Mouse (Mus musculus): ENCODE measurements at regions not wholly inside any gene's neighbourhood (a gene's known extent, or its start where the extent isn't known, plus 50 kb on each side); places are given as distances from the start of the nearest gene placed in this dataset.

- intact Hi-C loops (cut with DNase I) = no loop called here
- DNase-seq = no peak
Observed at GRCm38 (mm10) chr12:92156726-92157125, 307.8 kb upstream of the Sel1l start.

DNA sequence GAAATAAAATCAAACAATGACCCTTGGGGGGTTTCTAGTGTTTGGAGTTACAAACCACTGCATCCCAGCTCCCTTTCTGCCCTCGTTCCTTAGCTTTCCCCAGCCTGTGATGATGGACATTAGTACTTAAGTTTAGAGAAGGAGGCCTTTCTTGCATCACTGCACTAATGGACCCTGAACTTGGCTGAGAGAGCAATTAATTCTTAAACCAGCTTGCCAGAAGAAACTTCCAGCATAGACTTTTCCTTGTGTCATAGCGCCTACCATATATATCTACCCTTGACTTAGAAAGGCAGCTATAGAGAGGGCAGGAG is 303.9 kb upstream of the Sel1l start:
- DNase-seq = no peak
- intact Hi-C loops (cut with DNase I) = no loop called here

- intact Hi-C loops (cut with DNase I) = no loop called here
Observed at GRCm38 (mm10) chr12:92152043-92152921, 303.3 kb upstream of the Sel1l start.

DNA sequence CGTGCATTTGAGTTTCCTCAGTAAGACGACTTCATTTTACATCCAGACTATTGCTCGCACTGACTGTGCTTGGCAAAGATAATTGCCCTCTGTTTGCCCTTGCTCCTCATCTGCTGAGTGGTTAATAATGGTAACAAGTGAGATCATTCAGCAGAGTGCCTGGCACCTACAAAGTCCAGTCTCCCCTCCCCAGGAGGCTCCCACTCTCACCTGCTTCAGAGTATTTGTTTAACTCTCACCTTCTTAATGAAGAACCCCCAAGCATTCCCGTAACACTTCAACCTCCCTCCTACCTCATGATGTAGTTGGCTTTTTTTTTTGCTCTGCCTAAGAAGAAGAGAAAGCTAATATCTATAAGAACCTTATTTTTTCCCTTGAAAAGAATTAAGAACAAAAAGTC is 288.6 kb upstream of the Sel1l start:
- intact Hi-C loops (cut with DNase I) = no loop called here
- no peak for DNase-seq

More at GRCm38 (mm10) chr12:92152043-92152921, 303.3 kb upstream of the Sel1l start:
- DNase-seq = no peak

DNA sequence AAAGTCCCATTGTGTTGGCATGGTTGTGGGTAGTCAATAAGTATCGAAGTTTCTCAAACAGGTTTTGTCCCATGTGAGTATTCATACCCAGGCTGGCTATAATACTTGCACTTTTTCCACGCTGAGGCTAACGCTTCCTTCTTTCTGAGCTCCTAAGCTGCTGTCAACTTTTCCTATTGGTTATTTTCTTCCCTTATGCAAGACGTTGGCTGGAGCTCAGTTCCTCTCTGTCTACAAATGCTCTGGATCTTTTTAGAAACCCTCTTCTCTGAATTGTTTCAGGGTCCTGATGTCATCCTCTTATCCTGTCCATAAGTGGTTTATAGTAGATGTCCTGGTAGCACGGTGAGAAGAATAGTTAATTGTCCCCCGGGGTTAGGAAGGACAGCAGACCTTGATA is 278.7 kb upstream of the Sel1l start:
- DNase-seq = no peak
- intact Hi-C loops (cut with DNase I) = no loop called here

- DNase-seq = no peak
- intact Hi-C loops (cut with DNase I) = no loop called here
Observed at GRCm38 (mm10) chr12:92120164-92120815, 271.3 kb upstream of the Sel1l start.

DNA sequence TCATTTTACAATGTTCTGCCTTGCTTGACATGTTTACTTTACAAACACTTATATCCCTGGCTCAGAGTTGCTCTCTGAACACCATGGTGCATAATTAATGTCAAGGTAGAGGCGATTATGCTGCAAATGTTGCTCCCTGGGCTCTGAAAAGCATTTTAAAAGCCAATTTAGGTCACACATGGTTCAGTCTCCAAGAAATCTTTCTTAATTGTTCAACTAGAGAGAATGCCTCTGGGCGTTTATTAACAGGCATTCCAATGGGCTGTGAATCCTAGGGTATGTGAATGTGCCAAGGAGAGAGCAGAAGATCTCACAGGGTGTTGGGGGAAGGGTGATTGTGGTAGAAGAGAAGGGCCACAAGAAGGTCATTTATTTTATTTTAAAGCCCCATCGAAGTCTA is 260.7 kb upstream of the Sel1l start:
- DNase-seq = no peak
- intact Hi-C loops (cut with DNase I) = no loop called here

DNA sequence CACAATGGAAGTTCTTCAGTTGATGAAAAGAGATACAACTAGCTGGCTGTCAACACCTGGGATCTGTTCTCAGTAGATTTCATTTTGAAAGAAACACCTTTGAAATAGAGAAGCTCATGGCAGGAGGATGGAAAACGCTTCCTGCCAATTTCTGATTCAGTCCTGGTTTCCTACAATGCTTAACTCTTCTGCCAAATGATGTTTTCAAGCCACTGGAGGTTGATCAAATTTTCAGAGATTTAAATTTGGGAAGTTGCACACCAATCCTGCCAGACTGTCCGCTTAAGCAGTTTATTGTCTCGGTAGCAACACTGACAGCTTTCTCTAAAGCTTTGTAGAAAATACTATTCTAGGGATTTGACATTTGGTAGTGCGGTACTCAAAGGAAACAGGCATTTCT is 251.1 kb upstream of the Sel1l start:
- DNase-seq = no peak
- intact Hi-C loops (cut with DNase I) = no loop called here

DNA sequence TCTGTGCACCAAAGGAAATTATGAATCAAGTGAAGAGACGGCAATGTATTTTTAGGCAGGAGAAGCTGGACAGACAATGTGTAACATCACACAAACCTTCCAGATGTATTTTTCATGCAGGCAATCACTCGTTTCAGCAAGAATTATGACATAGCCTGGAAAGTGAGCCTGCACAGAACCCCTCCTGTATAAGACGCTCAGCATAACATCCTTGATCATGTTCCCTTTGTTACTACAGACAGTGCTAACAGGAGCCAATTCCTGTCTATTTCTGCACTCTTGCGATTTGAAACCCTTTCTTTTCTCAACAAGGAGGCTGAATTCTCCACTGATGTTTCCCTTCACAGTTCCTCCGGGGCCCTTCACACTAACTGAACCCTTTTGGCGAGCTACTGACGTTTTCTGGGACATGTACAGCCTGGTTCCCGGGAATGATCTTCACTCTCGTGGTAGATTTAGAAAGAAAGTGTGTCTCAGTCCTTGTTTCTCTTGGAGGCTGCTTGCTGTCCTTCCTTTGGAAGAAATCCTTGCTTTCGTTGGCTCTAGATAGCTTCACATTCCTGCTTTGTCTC is 243.9 kb upstream of the Sel1l start:
- intact Hi-C loops (cut with DNase I) = no loop called here
- DNase-seq = no peak

DNA sequence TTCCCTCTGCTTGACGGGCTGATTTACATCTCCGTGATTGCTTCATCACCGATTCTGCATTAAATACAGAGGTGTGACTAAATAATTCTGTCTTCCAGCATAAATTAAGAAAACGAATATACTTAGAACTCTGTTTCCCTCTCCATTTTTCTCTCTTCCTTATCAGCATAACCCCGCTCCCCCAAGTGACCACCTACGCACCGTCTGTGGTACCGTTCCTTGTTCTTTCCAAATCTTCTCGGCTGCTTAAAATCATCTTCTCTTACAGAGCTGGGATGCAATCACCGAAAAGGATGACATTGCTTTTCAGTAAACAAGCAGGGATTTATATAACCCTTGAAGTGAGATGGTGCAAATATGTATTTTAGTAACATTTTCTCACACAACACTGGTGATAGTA is 224.3 kb upstream of the Sel1l start:
- no peak for DNase-seq
- intact Hi-C loops (cut with DNase I) = no loop called here

- intact Hi-C loops (cut with DNase I) = no loop called here
- no peak for DNase-seq
Observed at GRCm38 (mm10) chr12:92062731-92063130, 213.8 kb upstream of the Sel1l start.

GRCm38 (mm10) chr12:92040481-92040880 is 191.5 kb upstream of the Sel1l start:
- intact Hi-C loops (cut with DNase I) = no loop called here
- DNase-seq = peak in 1 of 2 experiments; percentile 9

DNA sequence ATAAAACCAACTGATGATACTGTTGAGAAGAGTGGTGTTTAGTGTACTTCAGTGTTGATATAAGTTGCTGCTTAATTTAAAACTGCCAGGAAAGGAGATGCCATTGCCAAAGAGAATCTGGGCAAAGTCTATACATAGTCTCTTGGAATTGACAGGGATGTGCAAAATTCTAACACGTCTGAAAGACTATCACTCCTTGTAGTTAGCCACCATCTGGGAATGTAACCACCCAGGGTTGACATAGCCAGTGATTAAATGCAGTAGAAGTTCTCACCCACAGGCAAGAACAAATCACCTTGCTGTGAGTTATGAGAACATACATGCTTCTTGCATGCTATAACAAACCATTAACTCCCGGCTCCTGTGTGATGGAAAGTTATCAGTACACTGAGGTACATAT is 180.2 kb upstream of the Sel1l start:
- DNase-seq = no peak
- intact Hi-C loops (cut with DNase I) = no loop called here

- intact Hi-C loops (cut with DNase I) = no loop called here
Observed at GRCm38 (mm10) chr12:92028354-92028753, 179.4 kb upstream of the Sel1l start.

DNA sequence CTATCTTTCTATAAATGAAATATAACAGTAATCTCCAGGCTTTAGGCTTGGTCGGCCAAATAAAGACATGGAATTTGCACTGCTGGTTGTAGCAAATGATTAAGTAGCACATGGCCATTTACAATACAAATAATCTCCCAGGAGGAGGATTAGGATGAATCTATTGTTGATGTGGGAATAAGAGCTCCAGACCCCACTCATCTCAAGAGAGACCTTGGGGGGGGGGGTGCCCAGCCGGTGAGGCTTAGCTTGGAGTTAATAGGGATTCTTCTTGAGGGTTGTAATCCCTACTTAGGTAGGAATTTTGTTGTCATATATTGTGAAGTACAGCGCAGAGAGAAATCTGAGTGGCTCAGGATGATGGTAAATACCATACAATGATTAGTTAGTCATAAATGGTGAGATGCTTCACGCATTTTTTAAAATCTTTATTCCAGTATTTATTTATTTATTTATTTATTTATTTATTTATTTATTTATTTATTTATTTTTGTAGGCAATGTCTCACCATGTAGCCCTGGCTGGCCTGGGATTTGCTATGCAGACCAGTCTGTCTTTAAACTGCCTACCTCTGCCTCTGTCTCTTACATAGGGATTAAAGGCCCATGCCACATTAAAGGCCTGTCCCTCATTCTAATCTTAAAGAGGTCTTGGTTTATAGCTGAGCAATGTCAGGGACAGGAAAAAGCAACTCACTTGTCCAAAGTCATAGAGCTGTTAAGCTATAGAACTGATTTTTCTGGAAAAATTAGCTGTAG is 175.7 kb upstream of the Sel1l start:
- intact Hi-C loops (cut with DNase I) = no loop called here
- no peak for DNase-seq

More at GRCm38 (mm10) chr12:92028354-92028753, 179.4 kb upstream of the Sel1l start:
- no peak for DNase-seq

- DNase-seq = no peak
- intact Hi-C loops (cut with DNase I) = no loop called here
Observed at GRCm38 (mm10) chr12:92019593-92020224, 170.8 kb upstream of the Sel1l start.

DNA sequence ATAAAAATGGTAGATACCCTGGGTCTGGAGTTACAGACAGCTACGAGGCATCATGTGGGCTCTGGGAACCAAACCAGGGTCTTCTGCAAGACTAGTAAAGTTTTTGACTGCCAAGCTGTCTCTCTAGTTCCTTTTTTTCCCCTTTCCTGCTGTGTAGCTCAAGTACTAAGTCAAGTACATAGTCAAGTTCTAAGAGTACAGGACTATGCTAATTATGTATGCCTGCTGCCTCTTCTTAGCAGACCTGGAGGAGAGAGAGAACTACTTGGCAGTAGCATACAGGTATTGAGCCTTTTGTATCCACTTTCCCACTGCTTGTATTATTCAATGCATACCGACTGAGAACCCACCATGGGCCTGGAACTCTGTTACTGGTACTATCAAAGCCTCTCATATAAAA is 166.4 kb upstream of the Sel1l start:
- no peak for DNase-seq
- intact Hi-C loops (cut with DNase I) = no loop called here

GRCm38 (mm10) chr12:92013979-92014378 is 165.0 kb upstream of the Sel1l start:
- no peak for DNase-seq
- intact Hi-C loops (cut with DNase I) = no loop called here

DNA sequence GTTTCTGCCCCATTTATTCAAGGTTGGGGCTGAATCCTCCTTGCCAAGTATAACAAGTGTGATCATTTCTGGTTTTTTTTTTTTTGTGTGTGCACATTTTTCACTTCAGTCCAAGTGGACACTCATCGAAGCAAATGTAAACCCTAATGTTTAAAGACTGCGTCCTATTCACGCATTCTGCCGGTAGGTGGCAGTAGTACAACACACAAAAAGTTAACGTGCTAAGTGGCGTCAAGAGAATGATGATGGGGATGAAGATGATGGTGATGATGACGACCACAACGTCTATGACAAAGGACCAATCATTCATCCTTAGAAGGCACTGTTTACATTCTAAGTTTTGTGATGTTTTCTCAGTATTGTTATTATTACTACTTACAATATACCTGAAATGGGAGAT is 164.3 kb upstream of the Sel1l start:
- DNase-seq = peak; percentile 17 to 43
- intact Hi-C loops (cut with DNase I) = no loop called here

- intact Hi-C loops (cut with DNase I) = no loop called here
- no peak for DNase-seq
Observed at GRCm38 (mm10) chr12:92004391-92005094, 155.6 kb upstream of the Sel1l start.
